Mouse (Mus musculus) spleen, postnatal 10 days (tissue): ENCODE results near the gene Ly6c2.
"Not testable (repeated sequence)": the region's sequence is repeated elsewhere in the genome, so short reads cannot be mapped to it uniquely, and the experiment has no call there.

ENCODE experiments used
- DNase-seq, 2 experiments: peaks; one replicate each; pipeline ENCODE4 v3.0.0; 2021 to 2022; ENCODE audit warnings: low spot score in 2 of 2

Gene Ly6c2

DNA sequence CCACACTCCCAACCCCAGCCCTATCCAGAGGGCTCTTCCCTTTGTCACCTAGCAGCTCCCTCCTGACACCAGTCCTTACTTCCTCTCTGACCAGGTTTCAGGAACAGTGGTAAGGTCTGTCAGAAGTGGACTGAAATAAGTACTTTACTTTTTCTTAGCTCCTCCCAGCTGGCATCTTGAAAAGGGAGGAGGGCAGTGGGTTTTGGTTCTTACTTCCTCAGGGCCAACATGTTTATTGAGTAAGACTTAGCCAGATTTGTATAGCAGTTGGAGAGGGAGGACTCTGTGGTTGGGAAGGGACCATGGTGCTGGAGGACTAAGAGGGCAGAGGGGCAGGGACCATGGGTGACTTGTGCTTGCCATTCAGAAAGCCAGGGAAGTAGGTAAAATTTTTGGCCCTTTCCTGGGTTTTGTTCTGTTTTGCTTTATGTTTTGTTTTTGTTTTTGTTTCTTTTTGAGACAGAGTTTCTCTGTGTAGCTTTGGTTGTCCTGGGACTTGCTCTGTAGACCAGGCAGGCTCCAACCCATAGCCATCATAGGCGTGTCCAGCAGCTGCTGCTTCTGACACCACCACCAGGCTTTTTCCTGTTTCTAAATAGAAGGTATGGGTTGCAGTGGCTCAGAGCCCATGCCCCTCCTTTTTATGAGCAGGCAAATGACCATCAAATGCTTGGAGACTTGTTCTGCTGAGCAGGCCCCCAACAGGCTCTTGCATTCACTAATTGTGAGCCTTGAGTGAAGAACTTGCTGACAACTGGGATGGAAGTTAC is at the start of gene Ly6c2:
Ly6c2 (minus strand) TSS at position 110 of the 770 bp plus-strand sequence.
- DNase-seq, result not testable (repeated sequence)

GRCm38 (mm10) chr15:75157646-75158045 is 45.9 kb upstream of the Ly6c2 start:
- no peak for DNase-seq

GRCm38 (mm10) chr15:75154940-75155339 is 43.2 kb upstream of the Ly6c2 start, which contains the start of gene Ly6g:
Ly6g (plus strand) TSS chr15:75155240.
- no peak for DNase-seq

- DNase-seq, result no peak
These were observed 41.3 kb upstream of the Ly6c2 start for GRCm38 (mm10) chr15:75153087-75153486.

DNA sequence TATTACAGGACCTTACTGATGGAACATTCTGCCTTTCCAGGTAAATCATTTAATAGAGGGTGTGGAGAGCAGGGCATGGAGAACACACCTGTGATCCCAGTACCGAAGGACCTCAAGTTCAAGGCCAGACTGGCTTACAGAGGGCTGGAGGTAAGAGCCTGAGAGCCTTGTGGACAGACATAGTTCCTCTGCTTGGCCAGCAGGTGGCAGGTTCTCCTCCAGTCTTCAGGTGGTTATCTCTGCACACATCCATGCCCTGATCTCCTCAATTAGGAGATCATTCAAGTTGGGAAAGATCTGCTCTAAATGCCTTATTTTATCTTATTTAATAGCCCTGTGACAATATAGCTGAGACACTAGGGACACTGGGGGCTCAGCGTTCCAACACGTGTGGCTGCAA is 32.0 kb upstream of the Ly6c2 start:
- peak in 1 of 2 experiments; percentile 43 for DNase-seq

DNA sequence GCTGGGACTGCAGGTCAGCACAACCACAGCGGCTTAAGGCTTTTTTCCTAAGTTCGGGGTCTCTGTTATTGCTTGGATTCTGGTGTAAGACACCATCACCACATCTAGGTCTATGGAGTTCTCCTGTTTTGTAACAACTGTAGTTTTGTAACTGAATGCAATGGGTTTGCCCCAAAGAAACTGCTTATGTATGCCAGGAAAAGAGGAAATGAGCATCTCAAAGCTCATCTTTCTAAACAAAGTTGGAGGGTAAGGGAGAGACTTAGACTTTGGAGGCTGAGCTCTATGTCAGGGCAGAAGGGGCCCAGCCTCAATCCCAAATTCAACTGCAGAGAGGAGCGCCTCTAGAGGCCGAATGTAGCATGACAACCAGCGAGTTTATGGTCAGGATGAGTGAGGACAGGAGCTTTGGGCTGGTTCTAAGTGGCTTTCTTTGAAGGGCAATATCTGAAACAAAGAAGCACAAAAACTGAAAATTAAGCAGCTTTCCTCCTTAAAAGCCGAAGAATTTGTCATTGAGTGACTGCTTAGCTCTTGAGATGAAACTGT is 30.1 kb upstream of the Ly6c2 start:
- peak in 1 of 2 experiments; percentile 69 for DNase-seq

DNA sequence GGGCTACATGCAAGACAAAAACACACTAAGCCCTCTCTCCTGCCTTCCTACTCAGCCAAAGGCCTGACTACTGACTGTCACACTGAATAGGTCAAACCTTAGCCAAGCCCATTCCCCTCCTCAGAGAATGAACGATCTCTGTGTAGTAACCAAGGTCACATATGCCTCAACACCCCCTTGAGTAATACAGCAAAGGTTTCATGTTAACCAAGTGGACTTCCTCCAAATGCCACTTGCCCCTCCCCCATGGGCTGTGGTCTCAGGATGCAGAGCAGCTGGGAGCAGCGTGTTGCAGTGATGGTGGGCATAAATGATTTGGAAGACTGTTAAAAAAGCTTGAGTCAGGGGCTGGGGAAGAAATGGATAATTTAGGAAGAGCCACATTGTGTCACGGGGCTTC is 26.0 kb upstream of the Ly6c2 start:
- peak in 1 of 2 experiments; percentile 36 for DNase-seq

GRCm38 (mm10) chr15:75135090-75135783 is 23.5 kb upstream of the Ly6c2 start:
- not testable (repeated sequence) for DNase-seq

DNA sequence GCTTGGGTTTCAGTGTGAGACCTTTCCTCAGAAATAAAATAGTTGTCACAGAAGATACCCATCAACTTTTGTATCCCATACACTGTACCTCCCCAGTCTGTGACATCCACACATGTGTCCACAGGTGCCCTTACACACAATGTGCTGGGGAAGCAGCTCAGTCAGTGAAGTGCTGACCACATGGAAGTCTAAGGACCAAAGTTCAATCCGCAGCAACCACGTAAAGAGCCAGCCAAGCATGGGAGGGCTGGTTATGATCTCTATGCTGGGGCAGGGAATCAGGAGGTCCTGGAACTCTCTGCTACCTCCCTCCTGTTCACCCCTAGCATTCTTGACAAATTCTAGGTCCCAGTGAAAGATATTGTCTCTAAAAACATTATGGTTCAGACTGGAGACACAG is 20.6 kb upstream of the Ly6c2 start:
- DNase-seq, result not testable (repeated sequence)

- peak; percentile 33 to 49 for DNase-seq
These were observed 8.3 kb upstream of the Ly6c2 start for GRCm38 (mm10) chr15:75120066-75120465.

DNA sequence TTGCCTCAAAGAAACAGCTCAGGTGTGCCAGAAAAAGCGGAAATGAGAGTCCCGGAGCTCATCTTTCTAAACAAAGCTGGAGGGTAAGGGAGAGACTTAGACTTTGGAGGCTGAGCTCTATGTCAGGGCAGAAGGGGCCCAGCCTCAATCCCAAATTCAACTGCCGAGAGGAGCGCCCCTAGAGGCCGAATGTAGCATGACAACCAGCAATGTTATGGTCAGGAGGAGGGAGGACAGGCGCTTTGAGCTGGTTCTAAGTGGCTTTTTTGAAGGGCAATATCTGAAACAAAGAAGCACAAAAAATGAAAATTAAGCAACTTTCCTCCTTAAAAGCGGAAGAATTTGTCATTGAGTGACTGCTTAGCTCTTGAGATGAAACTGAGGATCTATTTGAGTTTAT is 7.0 kb upstream of the Ly6c2 start:
- peak; percentile 37 to 80 for DNase-seq

DNA sequence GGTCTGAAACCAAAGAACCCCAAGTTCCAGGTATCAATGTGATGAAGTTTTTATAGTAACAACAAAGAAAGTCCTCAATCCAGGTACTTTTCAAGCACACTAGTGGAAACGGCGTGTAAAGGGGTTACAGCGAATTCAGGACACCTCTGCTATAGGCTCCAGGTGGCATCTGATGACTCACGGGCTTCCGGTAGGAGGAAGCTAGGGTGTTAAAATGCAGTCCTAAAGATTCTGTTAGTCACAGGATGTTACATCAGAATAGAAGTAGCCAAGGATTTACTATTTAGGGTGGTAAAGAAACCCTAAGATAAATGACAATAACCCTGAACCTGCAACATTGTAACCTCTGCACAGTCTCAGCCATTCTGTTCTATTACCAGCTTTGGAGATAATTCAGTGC is 5.7 kb upstream of the Ly6c2 start:
- not testable (repeated sequence) for DNase-seq

GRCm38 (mm10) chr15:75116525-75116924 is 4.8 kb upstream of the Ly6c2 start:
- peak in 1 of 2 experiments; percentile 44 for DNase-seq

DNA sequence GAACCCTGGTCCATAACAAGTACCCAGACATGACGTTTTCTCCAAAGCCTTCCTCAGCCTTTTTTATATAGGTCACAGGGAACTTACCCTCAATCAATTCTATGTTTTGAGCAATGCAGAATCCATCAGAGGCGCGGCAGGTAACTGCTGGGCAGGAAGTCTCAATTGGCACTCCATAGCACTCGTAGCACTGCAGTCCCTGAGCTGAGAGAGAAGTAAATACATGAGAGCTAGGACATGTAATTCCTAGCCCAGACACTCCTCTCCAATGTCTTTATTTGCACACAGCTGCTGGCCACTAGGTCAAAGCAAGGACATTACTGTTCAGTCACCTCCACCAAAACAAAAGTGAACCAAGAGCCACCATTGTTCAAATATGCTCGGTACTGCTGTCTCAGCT is 1.3 kb downstream of the Ly6c2 start:
- DNase-seq, result not testable (repeated sequence)

DNA sequence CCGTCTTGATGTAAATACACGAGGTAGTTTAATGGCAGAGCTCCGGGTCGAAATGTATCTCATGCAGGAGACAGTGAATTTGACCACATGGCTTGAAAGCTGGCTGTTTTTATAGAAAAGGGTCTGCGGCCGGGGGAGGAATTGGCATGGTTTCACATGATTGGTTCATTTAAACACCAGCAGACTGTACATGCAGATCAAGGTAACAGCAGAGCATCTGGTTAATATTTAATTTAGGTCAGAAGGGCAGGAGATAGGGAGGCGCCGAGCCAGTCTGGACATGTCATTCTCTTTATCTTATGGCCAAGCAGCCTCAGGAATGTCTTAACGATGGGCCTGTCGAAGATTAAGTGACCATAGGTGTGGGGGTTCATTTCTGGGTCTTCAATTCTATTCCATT is 12.5 kb downstream of the Ly6c2 start:
- DNase-seq, result no peak

- DNase-seq, result not testable (repeated sequence)
These were observed 23.7 kb downstream of the Ly6c2 start for GRCm38 (mm10) chr15:75088041-75088440.

GRCm38 (mm10) chr15:75069965-75070364 is 41.8 kb downstream of the Ly6c2 start:
- no peak for DNase-seq

- peak; percentile 58 to 83 for DNase-seq
These were observed 49.7 kb downstream of the Ly6c2 start for GRCm38 (mm10) chr15:75062030-75062574.

DNA sequence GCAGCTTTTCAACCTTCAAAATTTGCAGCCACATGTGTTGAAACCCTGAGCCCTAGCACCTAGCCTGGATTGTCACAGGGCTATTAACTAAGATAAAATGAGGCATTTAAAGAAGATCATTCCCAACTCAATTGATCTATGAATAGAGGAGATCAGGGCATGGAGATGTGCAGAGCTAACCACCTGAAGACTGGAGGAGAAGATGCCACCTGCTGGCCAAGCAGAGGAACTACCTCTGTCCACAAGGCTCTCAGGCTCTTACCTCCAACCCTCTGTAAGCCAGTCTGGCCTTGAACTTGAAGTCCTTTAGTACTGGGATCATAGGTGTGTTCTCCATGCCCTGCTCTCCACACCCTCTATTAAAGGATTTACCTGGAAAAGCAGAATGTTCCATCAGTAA is 51.3 kb downstream of the Ly6c2 start:
- peak; percentile 33 to 60 for DNase-seq
